Mouse (Mus musculus): ENCODE data around the gene Erp44.

Erp44 gene

GRCm38 (mm10) chr4:48242482-48242881 is 36.9 kb downstream of the Erp44 start:
- DNase-seq (ENCODE audit: inconsistent age in 2 of 2, low spot score in 1 of 2): no peak

- DNase-seq (ENCODE audit: inconsistent age in 2 of 2, low spot score in 1 of 2): no peak
Measured at GRCm38 (mm10) chr4:48239046-48239445, 40.3 kb downstream of the Erp44 start.

GRCm38 (mm10) chr4:48236721-48237120 is 42.6 kb downstream of the Erp44 start:
- no peak for DNase-seq (ENCODE audit: inconsistent age in 2 of 2, low spot score in 1 of 2)

DNA sequence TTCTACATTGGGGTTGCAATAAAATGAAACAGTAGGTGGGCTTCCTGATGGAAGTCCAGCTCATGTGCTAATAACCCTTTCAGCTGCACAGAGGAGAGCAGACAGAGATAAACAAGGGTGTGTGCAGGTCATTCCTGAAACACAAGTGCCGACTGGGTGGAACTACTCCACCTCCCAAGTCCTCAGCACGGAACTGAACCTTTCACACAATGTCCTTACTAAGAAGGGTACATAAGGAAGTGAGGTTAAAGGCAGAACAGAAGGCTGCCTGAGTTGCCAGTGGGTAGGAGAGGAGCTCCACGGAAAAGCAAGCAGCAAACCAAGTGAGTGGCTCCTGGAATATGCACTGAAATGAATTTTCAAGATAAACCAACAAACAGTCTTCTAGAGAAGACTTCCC is 52.6 kb downstream of the Erp44 start:
- no peak for DNase-seq (ENCODE audit: inconsistent age in 2 of 2, low spot score in 1 of 2)

GRCm38 (mm10) chr4:48225604-48226003 is 53.8 kb downstream of the Erp44 start:
- peak; percentile 58 to 81 for DNase-seq (ENCODE audit: inconsistent age in 2 of 2, low spot score in 1 of 2)

DNA sequence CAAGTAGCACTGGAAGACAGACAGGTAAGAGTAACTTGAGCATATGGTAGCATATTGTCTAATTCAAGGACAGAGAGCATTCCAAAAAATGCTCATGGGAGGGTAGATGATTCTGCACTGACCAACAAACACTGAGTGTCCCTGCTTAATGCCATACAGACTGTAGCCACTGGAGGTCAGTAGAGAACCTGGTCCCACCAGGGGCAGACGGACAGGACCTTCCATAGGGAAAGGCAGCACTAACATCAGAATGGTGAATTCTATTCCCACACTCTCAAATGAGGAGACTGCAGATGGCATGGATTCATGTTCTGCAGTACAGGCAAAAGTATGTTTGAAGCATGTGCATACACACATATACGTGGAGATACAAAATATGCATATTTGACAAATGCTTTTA is 54.2 kb downstream of the Erp44 start:
- peak; percentile 74 to 93 for DNase-seq (ENCODE audit: inconsistent age in 2 of 2, low spot score in 1 of 2)

GRCm38 (mm10) chr4:48203564-48203963 is 75.8 kb downstream of the Erp44 start:
- DNase-seq (ENCODE audit: inconsistent age in 2 of 2, low spot score in 1 of 2): no peak

- DNase-seq (ENCODE audit: inconsistent age in 2 of 2, low spot score in 1 of 2): no peak
Measured at GRCm38 (mm10) chr4:48198447-48198846, 80.9 kb downstream of the Erp44 start.

DNA sequence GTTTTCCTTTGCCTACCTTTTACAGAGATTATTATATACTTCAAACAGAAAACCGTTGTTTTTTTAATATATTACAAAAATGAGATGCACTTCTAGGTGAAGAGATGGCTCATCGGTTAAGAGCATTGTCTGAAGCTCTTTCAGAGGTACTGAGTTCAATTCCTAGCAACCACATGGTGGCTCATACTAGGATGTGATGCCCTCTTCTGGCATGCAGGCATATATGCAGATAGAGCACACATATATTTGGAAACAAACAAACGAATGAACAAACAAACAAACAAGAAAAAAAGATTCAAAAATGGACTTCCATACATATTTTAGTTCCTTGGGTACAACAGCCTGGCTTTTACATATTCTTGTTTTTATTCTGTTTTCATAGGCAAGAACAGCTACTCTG is 81.4 kb downstream of the Erp44 start:
- DNase-seq (ENCODE audit: inconsistent age in 2 of 2, low spot score in 1 of 2): no peak

GRCm38 (mm10) chr4:48182115-48182806 is 97.1 kb downstream of the Erp44 start:
- DNase-seq (ENCODE audit: inconsistent age in 2 of 2, low spot score in 1 of 2): no peak

DNA sequence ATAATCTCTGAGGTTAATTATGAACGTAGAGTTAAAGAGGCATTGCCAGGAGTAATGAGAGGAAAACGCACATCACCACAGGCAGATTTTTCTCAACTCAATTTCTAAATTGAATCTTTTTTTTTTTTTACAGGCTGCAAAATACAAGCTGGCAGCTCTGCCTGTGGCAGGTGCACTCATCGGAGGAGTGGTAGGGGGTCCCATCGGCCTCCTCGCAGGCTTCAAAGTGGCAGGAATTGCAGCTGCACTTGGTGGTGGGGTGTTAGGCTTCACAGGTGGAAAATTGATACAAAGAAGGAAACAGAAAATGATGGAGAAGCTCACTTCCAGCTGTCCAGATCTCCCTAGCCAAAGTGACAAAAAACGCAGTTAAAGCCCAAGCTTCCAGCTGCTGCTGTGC is 98.0 kb downstream of the Erp44 start:
- DNase-seq (ENCODE audit: inconsistent age in 2 of 2, low spot score in 1 of 2): no peak

GRCm38 (mm10) chr4:48180922-48181321 is 98.4 kb downstream of the Erp44 start:
- DNase-seq (ENCODE audit: inconsistent age in 2 of 2, low spot score in 1 of 2): no peak

GRCm38 (mm10) chr4:48175666-48176065 is 103.7 kb downstream of the Erp44 start:
- DNase-seq (ENCODE audit: inconsistent age in 2 of 2, low spot score in 1 of 2): no peak

- DNase-seq (ENCODE audit: inconsistent age in 2 of 2, low spot score in 1 of 2): peak; percentile 63 to 77
Measured at GRCm38 (mm10) chr4:48163851-48164250, 115.5 kb downstream of the Erp44 start.

DNA sequence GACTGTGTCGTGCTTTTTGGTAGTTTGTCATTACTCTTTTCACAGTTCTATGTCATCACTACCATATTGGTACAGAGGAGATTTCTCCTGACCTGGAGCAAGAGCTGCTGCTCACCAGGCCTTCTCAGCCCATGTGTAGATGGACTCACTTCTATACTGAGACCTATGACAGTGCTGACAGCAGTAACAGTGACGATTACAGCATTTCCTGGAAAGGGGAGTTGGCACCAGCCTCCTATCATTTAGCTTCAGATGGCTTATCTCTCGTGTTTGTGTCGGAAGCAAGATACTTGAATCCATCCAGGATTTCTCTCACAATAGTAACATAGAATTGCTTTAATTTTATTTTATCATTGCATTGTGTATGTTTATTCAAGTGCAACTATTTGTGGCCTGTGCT is 119.0 kb downstream of the Erp44 start:
- no peak for DNase-seq (ENCODE audit: inconsistent age in 2 of 2, low spot score in 1 of 2)

DNA sequence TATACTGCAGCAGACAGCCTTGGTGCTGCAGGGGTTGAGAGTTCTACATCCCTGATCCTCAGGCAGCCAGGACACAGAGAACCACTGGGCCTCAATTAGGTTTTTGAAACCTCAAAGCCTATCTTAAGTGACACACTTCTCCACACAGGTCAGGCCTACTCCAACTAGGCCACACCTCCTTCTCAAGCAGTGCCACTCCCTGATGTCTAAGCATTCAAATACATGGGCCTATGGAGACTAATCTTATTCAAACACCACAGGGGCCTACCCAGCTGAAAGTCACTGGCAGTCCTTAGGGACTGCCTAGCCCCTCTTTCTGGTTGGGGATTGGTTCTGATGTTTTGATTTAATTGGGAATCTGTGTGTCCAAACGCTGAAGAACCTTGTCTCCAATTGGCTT is 123.5 kb downstream of the Erp44 start:
- no peak for DNase-seq (ENCODE audit: inconsistent age in 2 of 2, low spot score in 1 of 2)

DNA sequence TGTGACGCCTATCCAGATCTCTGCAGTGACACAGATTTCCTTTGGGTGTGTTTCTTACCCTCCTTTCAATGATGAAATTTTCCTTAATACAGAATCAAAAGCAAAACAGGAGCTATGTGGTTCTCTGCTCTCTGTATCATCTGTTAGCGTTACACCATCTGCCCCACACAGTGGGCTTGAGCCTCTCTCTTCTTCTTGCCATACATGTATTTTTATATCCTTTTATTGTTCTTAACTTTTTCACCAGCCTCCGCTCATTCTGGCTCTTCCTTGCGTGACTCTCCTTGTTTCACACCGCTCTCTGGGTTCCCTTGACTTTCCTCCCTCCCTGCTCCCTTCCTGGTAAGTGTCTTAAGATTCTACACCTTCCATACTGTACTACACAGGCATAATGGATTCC is 126.1 kb downstream of the Erp44 start:
- no peak for DNase-seq (ENCODE audit: inconsistent age in 2 of 2, low spot score in 1 of 2)

- no peak for DNase-seq (ENCODE audit: inconsistent age in 2 of 2, low spot score in 1 of 2)
Measured at GRCm38 (mm10) chr4:48149492-48149891, 129.9 kb downstream of the Erp44 start.

Measured in adrenal gland, adult (tissue).